Mouse (Mus musculus): ENCODE measurements around the gene Ctnnb1.

DNA sequence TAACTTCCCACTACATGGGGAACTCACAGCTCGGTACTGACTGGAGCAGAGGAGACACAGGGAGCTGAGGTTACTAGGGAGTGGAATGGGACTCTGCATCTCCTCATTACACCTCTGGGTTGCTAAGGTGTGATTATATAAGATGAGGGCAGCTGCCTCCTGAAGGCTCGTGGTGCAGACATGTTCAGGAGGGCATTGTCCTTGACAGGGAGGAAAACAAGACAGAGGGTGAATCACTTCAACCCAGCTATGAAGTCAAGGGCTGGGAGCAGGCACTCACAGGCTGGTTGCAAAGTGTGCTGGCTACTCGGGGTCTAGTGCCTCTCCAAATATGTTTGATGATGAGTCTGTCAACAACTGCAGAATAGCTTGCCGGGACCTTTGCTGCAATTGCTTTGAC lies 58.0 kb downstream of the Ctnnb1 start:
- no peak for TF ChIP-seq CTCF (IDR thresholded peaks at IDR 0.05; ENCODE audit: control insufficient read depth, insufficient read depth, insufficient read length)
- no peak for TF ChIP-seq FOSL1 (IDR thresholded peaks at IDR 0.05; ENCODE audit: insufficient read depth, low read length, poor library complexity, severe bottlenecking)
- TF ChIP-seq CEBPB (IDR thresholded peaks at IDR 0.05; ENCODE audit: low read depth): no peak
- no peak for TF ChIP-seq MYOD1 (IDR thresholded peaks at IDR 0.05; ENCODE audit: control insufficient read depth, insufficient read length, low read depth)

Data from C2C12 (cell line).